Mouse (Mus musculus) kidney, adult 2 months (tissue): ENCODE results near the gene Ttll5. TPM values are rescaled to one million over a fixed set of nuclear protein-coding genes. Genes with fewer than 3 reads are reported as not detected.

Source experiments
- DNase-seq: peaks from one replicate; pipeline ENCODE4 v3.0.0; 2021
- H3K27ac ChIP-seq: fragments of 200-500 bp; 2 replicates; pipeline ENCODE4 v1.5.1; 2012; ENCODE audit warnings: low read depth, low read length, control low read depth, inconsistent platforms; ENCODE audit not compliant: insufficient read depth
- H3K27me3 ChIP-seq: fragments of 200-500 bp; replicated peaks from 2 replicates; pipeline ENCODE4 v1.6.1; 2012; ENCODE audit warnings: mild to moderate bottlenecking, moderate library complexity, low read length, inconsistent platforms; ENCODE audit not compliant: control insufficient read depth, insufficient read depth
- H3K36me3 ChIP-seq: fragments of 200-500 bp; 2 replicates; pipeline ENCODE4 v1.6.1; 2012; ENCODE audit warnings: mild to moderate bottlenecking, moderate library complexity, low read length, inconsistent platforms; ENCODE audit not compliant: control insufficient read depth, insufficient read depth
- H3K4me1 ChIP-seq: fragments of 200-500 bp; 2 replicates; pipeline ENCODE4 v1.6.1; 2011; ENCODE audit warnings: low read length; ENCODE audit not compliant: control insufficient read depth, insufficient read depth
- H3K4me3 ChIP-seq: fragments of 200-500 bp; 2 replicates; pipeline ENCODE4 v1.5.1; 2011; ENCODE audit warnings: mild to moderate bottlenecking, low read depth, low read length, control low read depth; ENCODE audit not compliant: insufficient read depth
- CTCF ChIP-seq: fragments of 200-500 bp; conservative IDR thresholded peaks from 2 replicates; pipeline ENCODE4 v1.5.1; 2011; ENCODE audit warnings: low read depth, mild to moderate bottlenecking, control low read depth, low read length, moderate library complexity, mixed read lengths; ENCODE audit not compliant: insufficient read depth, insufficient read length
- POLR2A ChIP-seq: fragments of 200-500 bp; IDR thresholded peaks from one replicate; pipeline ENCODE4 v1.6.1; 2011; ENCODE audit warnings: low read depth, low read length, control low read depth
- WGBS: fragments of 180-500 bp; shearing (Covaris S2); methylation state at CpG from one replicate; pipeline ENCODE4 v1.1.7; 2018; 5-methylcytosine and 5-hydroxymethylcytosine counted together
- polyA plus RNA-seq: library from polyadenylated mRNA; depleted of rRNA; stranded (reverse); fragments of >200 nt; gene quantifications from 2 replicates; pipeline ENCODE4 v1.2.3, GENCODE M21; 2012

Ttll5 gene
- polyA plus RNA-seq, 1 experiment, result 12.9 TPM

- H3K27me3 ChIP-seq, result no peaks in the 10 kb centered on the region
- no peak overlapping the region for H3K4me3 ChIP-seq
- WGBS, result 39% methylated on average over 18 of the region's 18 CpGs
- TF ChIP-seq POLR2A, result no peak
- TF ChIP-seq CTCF, result no peak
- peak overlapping the region; percentile 50 for H3K27ac ChIP-seq
- DNase-seq, result peak; percentile 74
- no peaks in the 10 kb centered on the region for H3K36me3 ChIP-seq
- H3K4me1 ChIP-seq, result 0 out of 2 replicates have a peak, but pooled peaks cover 5% of the 10 kb centered on the region
These were observed 267.2 kb downstream of the Ttll5 start for GRCm38 (mm10) chr12:86091601-86092132.

- no peak overlapping the region for H3K4me3 ChIP-seq
- H3K27ac ChIP-seq, result no peak overlapping the region
- H3K27me3 ChIP-seq, result no peaks in the 10 kb centered on the region
- DNase-seq, result no peak
- H3K36me3 ChIP-seq, result no peaks in the 10 kb centered on the region
- TF ChIP-seq POLR2A, result no peak
- no peak for TF ChIP-seq CTCF
- WGBS, result 93% methylated on average over 4 of the region's 4 CpGs
- H3K4me1 ChIP-seq, result peaks cover 5% of the 10 kb centered on the region; the same call in 1 of the 2 replicates
These were observed 269.6 kb downstream of the Ttll5 start for GRCm38 (mm10) chr12:86094075-86094474.

DNA sequence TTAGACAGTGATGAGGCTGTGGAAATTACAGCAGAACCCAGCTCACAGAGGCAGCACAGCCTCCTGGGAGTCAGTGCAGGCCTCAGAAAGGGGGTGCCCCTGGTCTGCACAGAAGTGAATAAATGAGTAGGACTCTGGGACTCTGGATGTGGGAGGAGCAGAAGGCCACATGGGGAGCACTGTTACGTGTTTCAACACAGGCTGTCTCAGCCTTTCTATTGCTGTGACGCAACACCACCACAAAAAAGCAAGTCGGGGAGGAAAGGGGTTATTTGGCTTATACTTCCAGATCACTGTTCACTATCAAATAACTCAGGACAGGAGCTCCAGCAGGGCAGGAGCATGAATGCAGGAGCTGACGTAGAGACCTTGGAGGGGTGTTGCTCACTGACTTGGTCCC is 271.3 kb downstream of the Ttll5 start:
- Histone ChIP-seq H3K36me3 (no peaks in the 10 kb centered on the region), H3K27ac (no peak overlapping the region), H3K4me3 (no peak overlapping the region), H3K27me3 (no peaks in the 10 kb centered on the region), H3K4me1 (peaks cover 5% of the 10 kb centered on the region; the same call in 1 of the 2 replicates)
- no peak for DNase-seq
- WGBS, result 96% methylated on average over 4 of the region's 4 CpGs
- no peak for TF ChIP-seq CTCF
- no peak for TF ChIP-seq POLR2A

DNA sequence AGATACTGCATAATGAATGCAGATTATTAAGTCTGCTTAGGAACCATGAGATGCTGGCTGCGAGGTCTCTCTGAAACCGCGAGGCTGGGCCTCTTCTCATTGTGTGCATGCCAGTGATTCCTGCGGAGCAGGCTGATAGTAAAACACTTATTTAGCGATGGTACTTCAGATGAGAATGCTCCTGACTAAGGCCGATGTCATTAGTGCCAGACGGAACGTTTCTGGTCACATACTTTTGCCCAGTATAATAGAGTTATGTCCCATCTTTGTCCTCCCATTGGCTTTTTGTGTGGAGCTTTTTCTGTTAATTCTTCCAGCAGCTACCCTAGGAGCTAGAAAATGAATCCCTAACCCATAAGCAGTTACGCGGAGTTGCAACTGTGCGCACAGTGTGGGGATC is 273.3 kb downstream of the Ttll5 start:
- no peak for DNase-seq
- TF ChIP-seq POLR2A, result no peak
- TF ChIP-seq CTCF, result no peak
- no peak overlapping the region for H3K27ac ChIP-seq
- H3K4me3 ChIP-seq, result no peak overlapping the region
- no peaks in the 10 kb centered on the region for H3K27me3 ChIP-seq
- H3K4me1 ChIP-seq, result peaks cover 4% of the 10 kb centered on the region; the same call in 1 of the 2 replicates
- H3K36me3 ChIP-seq, result no peaks in the 10 kb centered on the region
- 89% methylated on average over 11 of the region's 11 CpGs for WGBS

GRCm38 (mm10) chr12:86100711-86101110 is 276.3 kb downstream of the Ttll5 start:
- no peak for TF ChIP-seq POLR2A
- TF ChIP-seq CTCF, result no peak
- no peak overlapping the region for H3K27ac ChIP-seq
- 81% methylated on average over 3 of the region's 3 CpGs for WGBS
- no peaks in the 10 kb centered on the region for H3K36me3 ChIP-seq
- no peak overlapping the region for H3K4me3 ChIP-seq
- H3K4me1 ChIP-seq, result peaks cover 25% of the 10 kb centered on the region
- DNase-seq, result no peak
- H3K27me3 ChIP-seq, result no peaks in the 10 kb centered on the region

DNA sequence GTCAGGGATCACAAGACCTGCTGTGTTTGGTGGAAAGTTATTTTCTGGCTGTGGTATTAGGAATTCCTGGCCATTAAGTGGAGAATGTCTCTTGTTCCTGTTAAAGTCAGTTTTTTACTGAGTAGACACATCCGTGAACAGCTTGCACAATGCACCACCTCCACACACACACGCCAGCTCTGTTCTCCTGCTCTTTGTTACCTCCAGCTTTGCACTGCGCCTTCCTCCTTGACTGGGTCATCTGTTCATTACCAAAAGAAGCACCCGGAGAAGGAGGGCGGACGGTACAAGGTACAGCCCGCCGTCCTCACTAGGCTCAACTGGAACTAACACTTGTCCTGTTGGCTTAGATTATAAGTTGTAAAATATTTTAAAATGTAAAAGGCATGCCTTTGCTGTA is 278.2 kb downstream of the Ttll5 start:
- WGBS, result 54% methylated on average over 8 of the region's 8 CpGs
- TF ChIP-seq POLR2A (no peak), CTCF (no peak)
- Histone ChIP-seq H3K36me3 (no peaks in the 10 kb centered on the region), H3K27me3 (no peaks in the 10 kb centered on the region), H3K4me1 (peaks cover 27% of the 10 kb centered on the region), H3K27ac (peak overlapping the region; percentile 34), H3K4me3 (no peak overlapping the region)
- DNase-seq, result peak; percentile 83

DNA sequence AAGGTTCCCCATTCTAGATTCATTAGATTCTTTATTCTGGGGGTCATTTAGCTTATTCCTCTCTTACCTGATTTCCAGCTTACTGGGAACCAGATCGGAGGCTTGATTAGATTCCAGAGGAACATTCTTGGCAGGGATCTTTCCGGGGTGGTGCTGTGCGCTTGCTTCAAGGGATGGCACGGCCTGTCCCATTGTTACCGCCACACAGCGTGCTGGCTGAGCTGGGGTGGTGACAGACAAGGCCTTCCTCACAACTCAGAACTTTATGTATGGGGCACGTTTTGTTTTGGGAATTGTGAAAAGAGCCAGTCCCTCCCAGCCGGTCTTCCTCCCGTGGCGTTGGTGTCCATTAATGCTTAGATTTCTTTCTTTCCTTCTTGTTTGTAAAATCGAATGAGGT is 278.9 kb downstream of the Ttll5 start:
- Histone ChIP-seq H3K27ac (peak overlapping the region; percentile 37), H3K27me3 (no peaks in the 10 kb centered on the region), H3K36me3 (no peaks in the 10 kb centered on the region), H3K4me1 (peaks cover 27% of the 10 kb centered on the region), H3K4me3 (no peak overlapping the region)
- 50% methylated on average over 11 of the region's 11 CpGs for WGBS
- TF ChIP-seq CTCF, result no peak
- no peak for TF ChIP-seq POLR2A
- DNase-seq, result peak; percentile 61

- WGBS, result 28% methylated on average over 8 of the region's 8 CpGs
- H3K27ac ChIP-seq, result peak overlapping the region; percentile 37
- peak; percentile 73 for DNase-seq
- H3K27me3 ChIP-seq, result no peaks in the 10 kb centered on the region
- no peak overlapping the region for H3K4me3 ChIP-seq
- peaks cover 27% of the 10 kb centered on the region for H3K4me1 ChIP-seq
- H3K36me3 ChIP-seq, result no peaks in the 10 kb centered on the region
- TF ChIP-seq POLR2A (no peak), CTCF (no peak)
These were observed 279.4 kb downstream of the Ttll5 start for GRCm38 (mm10) chr12:86103852-86104251.
